Mouse (Mus musculus) spleen, embryonic (tissue): ENCODE measurements at regions not wholly inside any gene's neighbourhood (a gene's known extent, or its start where the extent isn't known, plus 50 kb on each side); places are given as distances from the start of the nearest gene placed in this dataset.

ENCODE experiments used
- CTCF ChIA-PET: fragments of 350-600 bp; sonication (Branson Sonifier 250); formaldehyde crosslinking; loops from one replicate; lab custom pipeline; 2022; lab: Charles Lee

- CTCF ChIA-PET = no interaction called here
Measured at GRCm38 (mm10) chr5:81878563-81878962, 858.6 kb downstream of the Adgrl3 start.

- CTCF ChIA-PET = no interaction called here
Measured at GRCm38 (mm10) chr5:81893358-81893757, 873.4 kb downstream of the Adgrl3 start.

GRCm38 (mm10) chr5:81909368-81909767 lies 889.4 kb downstream of the Adgrl3 start:
- CTCF ChIA-PET = no interaction called here

DNA sequence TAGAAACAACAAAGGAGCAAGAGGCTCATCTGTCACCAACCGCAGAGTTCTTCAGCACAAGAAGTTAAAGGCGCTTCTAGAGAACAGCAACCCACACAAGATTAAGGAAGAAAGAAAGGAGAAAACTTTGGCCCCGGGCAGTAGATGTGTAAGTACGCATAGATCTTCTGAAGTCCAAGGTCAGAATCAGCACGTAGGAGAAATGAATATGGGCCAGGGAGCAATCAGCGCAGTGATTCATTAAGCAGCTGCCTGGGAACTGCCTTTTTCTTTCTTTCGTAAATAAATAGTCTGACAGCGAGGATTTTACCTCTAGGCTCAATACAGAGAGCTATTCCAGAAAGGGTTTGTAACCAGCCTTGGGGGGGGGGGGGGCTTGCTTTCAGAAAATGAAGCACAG lies 890.0 kb downstream of the Adgrl3 start:
- CTCF ChIA-PET = interaction anchor here (0.6 kb wide), 1 partner anchor 28 kb away, joined by 22 read pairs; no protein-coding TSS in a partner anchor

GRCm38 (mm10) chr5:81916667-81917066 lies 896.7 kb downstream of the Adgrl3 start:
- CTCF ChIA-PET = no interaction called here

DNA sequence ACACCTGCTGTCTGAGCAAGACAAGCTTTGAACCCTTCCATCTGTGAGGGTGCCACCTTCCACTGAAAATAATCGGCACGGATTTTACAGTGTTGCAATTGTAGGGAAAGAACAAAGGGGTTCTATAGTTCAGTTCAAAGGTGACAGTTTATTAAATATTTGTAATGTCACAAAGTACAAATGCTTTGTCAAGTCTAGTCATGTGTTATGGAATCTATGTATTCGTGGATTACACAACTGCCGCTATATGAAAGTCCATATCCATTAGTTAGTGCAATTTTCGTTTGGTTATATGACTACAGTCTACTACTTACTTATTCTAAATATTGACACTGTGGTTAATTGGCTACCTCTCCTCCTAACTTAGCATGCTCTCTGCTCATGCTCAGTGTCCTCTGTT lies 920.9 kb downstream of the Adgrl3 start:
- CTCF ChIA-PET = no interaction called here

DNA sequence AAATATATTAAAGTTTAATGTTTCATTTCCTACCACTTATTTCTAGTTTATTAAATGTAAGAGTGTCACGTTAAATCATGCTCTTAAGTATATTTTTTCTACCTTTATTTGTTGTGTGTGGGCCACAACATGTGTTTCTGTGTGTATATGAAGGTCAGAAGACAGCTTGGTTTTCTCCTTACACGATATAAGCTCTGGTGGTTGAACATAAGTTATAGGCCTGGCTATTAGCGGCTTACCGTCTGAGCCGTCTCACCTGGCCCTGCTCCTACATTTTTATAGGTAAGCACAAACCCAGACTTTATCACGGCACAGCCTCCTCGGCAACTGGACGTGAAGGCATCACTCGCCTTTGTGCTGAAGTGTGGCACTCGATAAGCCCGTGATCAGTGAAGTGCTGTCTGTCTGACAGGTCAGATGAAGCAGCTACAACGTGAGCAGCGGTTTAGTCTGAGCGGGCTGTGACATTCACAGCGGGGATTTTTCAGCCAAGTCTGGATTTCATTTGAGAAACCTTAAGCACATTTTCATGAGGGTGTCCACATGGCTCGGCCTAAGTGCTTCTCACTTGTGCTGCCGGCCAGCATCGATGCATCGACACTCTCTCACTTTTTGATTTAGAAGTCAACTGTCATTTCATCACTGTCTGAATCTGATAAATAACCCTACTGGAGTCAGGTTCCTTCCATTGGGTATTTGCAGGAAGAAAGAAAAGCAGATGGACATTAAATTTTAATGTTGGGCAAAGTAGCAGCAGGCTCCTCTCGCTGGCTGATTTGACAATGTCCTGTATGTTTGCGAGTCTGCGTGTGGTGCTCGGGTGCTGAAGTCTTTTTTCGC lies 950.0 kb downstream of the Adgrl3 start:
- CTCF ChIA-PET = no interaction called here

GRCm38 (mm10) chr5:81970525-81971011 lies 950.6 kb downstream of the Adgrl3 start:
- CTCF ChIA-PET = no interaction called here

- CTCF ChIA-PET = no interaction called here
Measured at GRCm38 (mm10) chr5:81976515-81976914, 956.6 kb downstream of the Adgrl3 start.

DNA sequence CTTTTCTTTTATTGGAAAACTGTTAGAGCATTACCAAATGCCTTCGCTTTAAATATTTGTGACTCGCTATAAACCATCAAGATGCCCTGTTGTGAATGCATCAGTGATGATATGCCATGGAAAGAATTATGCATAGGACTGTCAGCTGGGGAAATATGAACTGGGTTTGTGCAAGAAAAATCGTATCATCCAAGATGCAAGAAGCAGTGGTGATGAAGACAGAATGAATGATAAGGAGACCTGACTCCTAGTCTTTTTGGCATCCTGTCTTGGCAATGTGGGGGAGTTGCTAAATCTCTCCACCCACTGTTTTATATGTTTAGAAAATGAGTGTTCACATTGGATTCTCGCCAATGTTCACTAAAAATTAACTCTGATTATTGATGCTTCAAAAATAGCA lies 963.4 kb downstream of the Adgrl3 start:
- CTCF ChIA-PET = no interaction called here

DNA sequence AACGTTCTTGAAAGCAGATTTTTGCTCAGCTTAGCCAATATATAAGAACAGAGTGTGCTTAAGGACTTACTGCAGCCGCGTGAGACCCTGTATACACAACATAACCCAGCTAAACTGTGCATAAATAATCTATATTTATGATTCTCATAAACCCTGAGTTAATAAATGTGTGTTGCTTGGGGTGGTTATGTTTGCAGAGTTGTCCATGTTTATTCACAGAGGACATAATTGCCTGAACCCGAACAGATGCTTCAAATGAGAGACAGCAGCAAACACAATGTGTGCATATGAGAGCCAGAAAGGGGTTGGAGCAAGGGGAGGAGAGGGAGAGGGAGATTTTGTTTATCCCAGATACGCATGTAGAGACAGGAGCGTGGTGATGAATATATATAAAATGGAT lies 968.1 kb downstream of the Adgrl3 start:
- CTCF ChIA-PET = no interaction called here

- CTCF ChIA-PET = no interaction called here
Measured at GRCm38 (mm10) chr5:82007955-82008354, 988.0 kb downstream of the Adgrl3 start.

- CTCF ChIA-PET = no interaction called here
Measured at GRCm38 (mm10) chr5:82024126-82024525, 1004.2 kb downstream of the Adgrl3 start.

GRCm38 (mm10) chr5:82034776-82035175 lies 1014.8 kb downstream of the Adgrl3 start:
- CTCF ChIA-PET = no interaction called here

- CTCF ChIA-PET = no interaction called here
Measured at GRCm38 (mm10) chr5:82046106-82046505, 1026.2 kb downstream of the Adgrl3 start.

DNA sequence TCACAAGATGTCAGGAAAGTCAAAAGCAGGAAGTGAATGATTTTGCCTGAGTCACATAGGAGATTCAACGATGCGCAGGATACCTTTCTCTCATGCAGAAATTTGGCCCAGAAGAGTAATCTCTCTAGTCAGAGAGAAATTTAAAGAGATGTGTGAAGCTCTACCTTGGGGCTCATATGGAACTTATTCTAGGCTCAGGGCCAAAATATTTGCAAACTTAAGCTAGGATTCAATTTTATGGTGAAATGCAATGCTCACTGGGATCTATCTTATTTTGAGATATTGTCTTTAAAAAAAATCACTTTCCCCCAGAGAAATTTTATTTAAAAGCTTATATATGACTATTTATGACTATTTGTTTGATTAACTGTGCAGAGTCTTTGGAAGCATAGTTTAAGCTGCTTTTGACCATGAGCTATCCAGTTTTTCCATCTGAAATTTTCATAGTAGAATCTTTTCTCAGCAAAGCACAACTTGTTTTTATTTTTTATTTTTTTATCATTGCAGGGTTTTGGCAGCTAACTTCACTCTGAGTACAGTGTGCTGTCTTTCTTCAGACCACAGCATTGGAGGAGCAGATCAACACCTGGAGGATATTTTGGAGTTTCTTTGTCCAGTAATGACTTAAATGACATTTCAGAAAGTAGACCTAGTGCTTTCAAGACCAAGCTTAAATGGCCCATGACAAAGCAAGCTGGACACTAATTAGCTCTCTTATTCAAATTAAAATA lies 1039.3 kb downstream of the Adgrl3 start:
- CTCF ChIA-PET = no interaction called here

DNA sequence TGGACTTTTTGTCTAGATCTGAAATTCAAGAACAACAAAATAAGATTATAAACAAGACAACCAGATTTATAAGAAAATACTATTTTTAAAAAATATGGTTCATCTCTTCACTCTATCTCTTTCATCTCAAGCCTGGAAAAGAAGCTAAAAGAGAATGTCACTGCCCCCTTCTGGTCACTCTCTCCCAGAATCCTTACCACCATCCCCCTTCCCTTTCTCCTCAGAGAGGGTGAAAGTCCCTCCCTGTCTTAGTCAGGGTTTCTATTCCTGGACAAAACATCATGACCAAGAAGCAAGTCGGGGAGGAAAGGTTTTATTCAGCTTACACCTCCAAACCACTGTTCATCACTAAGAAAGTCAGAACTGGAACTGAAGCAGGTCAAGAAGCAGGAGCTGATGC lies 1040.7 kb downstream of the Adgrl3 start:
- CTCF ChIA-PET = no interaction called here

- CTCF ChIA-PET = interaction anchor here (0.6 kb wide), 1 partner anchor 200 kb away, joined by 3 read pairs; no protein-coding TSS in a partner anchor
Measured at GRCm38 (mm10) chr5:82069221-82069620, 1049.3 kb downstream of the Adgrl3 start.

DNA sequence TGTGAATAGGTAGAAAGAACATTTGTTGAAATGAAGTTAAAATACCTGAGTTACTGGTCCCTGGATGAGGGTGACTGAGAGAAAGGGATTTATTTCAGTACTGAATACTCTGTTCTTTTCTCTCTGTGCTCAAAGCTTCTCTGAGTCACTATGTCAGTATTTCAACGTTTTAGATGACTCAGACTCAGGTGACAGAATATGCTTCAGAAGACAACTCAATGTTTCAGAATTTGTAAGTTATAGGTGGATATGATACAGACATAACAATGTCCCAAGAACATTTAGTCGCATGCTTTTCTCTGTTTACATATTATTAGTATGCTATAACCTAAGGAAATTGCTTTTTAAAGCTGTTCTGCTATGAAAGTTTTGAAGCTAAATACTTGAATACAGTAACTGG lies 1069.5 kb downstream of the Adgrl3 start:
- CTCF ChIA-PET = no interaction called here

GRCm38 (mm10) chr5:82103056-82103807 lies 1083.3 kb downstream of the Adgrl3 start:
- CTCF ChIA-PET = no interaction called here

DNA sequence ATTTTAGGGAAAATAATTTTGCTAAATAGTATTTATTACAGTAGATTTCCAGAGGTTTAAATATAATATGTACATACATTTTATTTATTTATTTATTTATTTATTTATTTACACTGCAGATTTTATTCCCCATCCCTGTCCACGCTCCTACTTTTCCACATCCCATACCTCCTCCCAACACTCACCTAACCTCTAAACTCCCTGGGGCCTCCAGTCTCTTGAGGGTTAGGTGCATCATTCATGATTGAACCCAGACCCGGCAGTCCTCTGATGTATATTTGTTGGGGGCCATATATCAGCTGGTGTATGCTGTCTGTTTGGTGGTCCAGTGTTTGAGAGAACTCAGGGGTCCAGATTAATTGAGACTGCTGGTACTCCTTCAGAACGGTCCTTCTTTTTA lies 1083.9 kb downstream of the Adgrl3 start:
- CTCF ChIA-PET = no interaction called here

DNA sequence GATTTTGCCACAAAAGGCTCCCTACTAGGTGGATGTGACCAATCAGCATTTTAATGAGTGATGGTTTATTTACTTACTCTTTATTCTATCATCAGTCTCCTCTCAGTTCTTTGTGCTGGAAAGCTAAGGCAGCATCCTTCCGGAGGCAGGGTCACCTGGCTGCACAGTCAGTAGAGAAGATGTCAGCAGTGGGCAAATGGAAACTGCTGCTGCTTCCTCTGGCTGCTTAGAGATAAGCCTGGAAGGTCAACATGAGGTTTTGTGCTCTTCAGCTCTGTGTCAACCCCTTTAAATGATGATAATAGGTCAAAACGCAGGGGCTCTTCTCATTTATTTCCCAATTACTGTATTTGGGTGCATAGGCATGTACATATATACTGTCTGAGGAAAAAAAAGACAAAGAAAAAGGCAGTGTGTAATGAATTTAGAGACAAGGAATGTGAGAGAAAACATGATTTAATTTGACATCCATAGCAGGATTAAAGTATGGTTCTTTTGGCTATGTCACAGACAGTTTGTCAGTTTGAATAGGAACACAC lies 1106.1 kb downstream of the Adgrl3 start:
- CTCF ChIA-PET = no interaction called here
